Mouse (Mus musculus) stomach, postnatal 0 days (tissue): ENCODE data around the gene 5031439G07Rik. TPM values are rescaled to one million over a fixed set of nuclear protein-coding genes. Genes with fewer than 3 reads are reported as not detected.

ENCODE experiments used
- ATAC-seq: fragments of 200-750 bp; cut with Nextera tagmentation; 2 replicates; pipeline ENCODE4 v1.8.0; 2017; ENCODE audit not compliant: low FRiP score, low TSS enrichment
- DNase-seq: peaks from one replicate; pipeline ENCODE4 v3.0.0-alpha.2; 2016; ENCODE audit warnings: low spot score
- H3K27ac ChIP-seq: fragments of 300-500 bp; sonication (generic); replicated peaks from 2 replicates; pipeline ENCODE4 v1.5.1; 2014; ENCODE audit warnings: mild to moderate bottlenecking, control low read depth
- H3K27me3 ChIP-seq: fragments of 300-500 bp; sonication (generic); 2 replicates; pipeline ENCODE4 v1.6.1; 2014; ENCODE audit warnings: low read length; ENCODE audit not compliant: control insufficient read depth, insufficient read depth
- H3K36me3 ChIP-seq: fragments of 300-500 bp; sonication (generic); 2 replicates; pipeline ENCODE4 v1.6.1; 2014; ENCODE audit warnings: low read length, mixed read lengths; ENCODE audit not compliant: control insufficient read depth, insufficient read depth
- H3K4me1 ChIP-seq: fragments of 300-500 bp; sonication (generic); replicated peaks from 2 replicates; pipeline ENCODE4 v1.6.1; 2014; ENCODE audit warnings: antibody characterized with exemption; ENCODE audit not compliant: control insufficient read depth, insufficient read depth
- H3K4me2 ChIP-seq: fragments of 300-500 bp; sonication (generic); replicated peaks from 2 replicates; pipeline ENCODE4 v1.6.1; 2014; ENCODE audit warnings: low read depth, mild to moderate bottlenecking, control low read depth, moderate library complexity
- H3K4me3 ChIP-seq: fragments of 300-500 bp; sonication (generic); 2 replicates; pipeline ENCODE4 v1.5.1; 2014; ENCODE audit warnings: low read depth, low read length, control low read depth
- H3K9ac ChIP-seq: fragments of 300-500 bp; sonication (generic); 2 replicates; pipeline ENCODE4 v1.6.1; 2014; ENCODE audit warnings: mild to moderate bottlenecking, low read length, control low read depth, mixed read lengths
- H3K9me3 ChIP-seq: fragments of 300-500 bp; sonication (generic); 2 replicates; pipeline ENCODE4 v1.6.1; 2016; ENCODE audit warnings: low read length; ENCODE audit not compliant: control insufficient read depth
- CTCF ChIP-seq: IDR thresholded peaks from 2 replicates; pipeline ENCODE4 v1.5.1; 2016; ENCODE audit warnings: antibody characterized with exemption, low read depth, mild to moderate bottlenecking, moderate library complexity
- EP300 ChIP-seq: optimal IDR thresholded peaks from 2 replicates; pipeline ENCODE3; 2016; ENCODE audit warnings: antibody characterized with exemption
- WGBS: fragments of 180-500 bp; shearing (Covaris S2); extraction: QIAGEN DNeasy Blood & Tissue Kit; methylation state at CpG from one replicate; pipeline ENCODE4 v1.1.7; 2014; 5-methylcytosine and 5-hydroxymethylcytosine counted together
- polyA plus RNA-seq: library from polyadenylated mRNA; unstranded; fragments of >200 nt; fragmentation: Nextera tagmentation; extraction: Ambion mirVana; gene quantifications from 2 replicates; pipeline ENCODE4 v1.2.1, GENCODE M21; 2015

The 5031439G07Rik gene
- polyA plus RNA-seq, 1 experiment from 2014 or later: 6.6 TPM

- peak; percentile 74 for ATAC-seq
- H3K4me3 ChIP-seq: no peak overlapping the region
- no peak for DNase-seq
- no peak for TF ChIP-seq CTCF
- no peak for TF ChIP-seq EP300
- no peak overlapping the region for H3K27ac ChIP-seq
- no peaks in the 10 kb centered on the region for H3K9me3 ChIP-seq
- H3K4me2 ChIP-seq: no peak overlapping the region
- H3K4me1 ChIP-seq: no peaks in the 10 kb centered on the region
- no peak overlapping the region for H3K9ac ChIP-seq
- peaks cover 52% of the 10 kb centered on the region for H3K36me3 ChIP-seq
- WGBS: 35% methylated on average over 5 of the region's 5 CpGs
- no peaks in the 10 kb centered on the region for H3K27me3 ChIP-seq
These were observed 56.0 kb downstream of the 5031439G07Rik start for GRCm38 (mm10) chr15:84932351-84932750.

GRCm38 (mm10) chr15:84925495-84926018, 62.8 kb downstream of the 5031439G07Rik start:
- no peaks in the 10 kb centered on the region for H3K27me3 ChIP-seq
- H3K9ac ChIP-seq: no peak overlapping the region
- H3K4me1 ChIP-seq: no peaks in the 10 kb centered on the region
- H3K36me3 ChIP-seq: peaks cover 20% of the 10 kb centered on the region
- H3K4me2 ChIP-seq: 0 out of 2 replicates have a peak overlapping the region, but pooled peaks have one; percentile 75
- ATAC-seq (no peak), DNase-seq (no peak)
- H3K27ac ChIP-seq: no peak overlapping the region
- H3K4me3 ChIP-seq: no peak overlapping the region
- no peaks in the 10 kb centered on the region for H3K9me3 ChIP-seq
- 78% methylated on average over 1 of the region's 1 CpGs for WGBS
- TF ChIP-seq CTCF: peak; percentile 65
- TF ChIP-seq EP300: no peak

- peak; percentile 83 for TF ChIP-seq CTCF
- TF ChIP-seq EP300: no peak
- H3K36me3 ChIP-seq: peaks cover 15% of the 10 kb centered on the region
- no peak overlapping the region for H3K27ac ChIP-seq
- peak overlapping the region; percentile 90 for H3K4me3 ChIP-seq
- no peaks in the 10 kb centered on the region for H3K9me3 ChIP-seq
- H3K9ac ChIP-seq: 0 out of 2 replicates have a peak overlapping the region, but pooled peaks have one; percentile 94
- no peaks in the 10 kb centered on the region for H3K27me3 ChIP-seq
- DNase-seq (no peak), ATAC-seq (no peak)
- no peaks in the 10 kb centered on the region for H3K4me1 ChIP-seq
- WGBS: 7% methylated on average over 9 of the region's 9 CpGs
- H3K4me2 ChIP-seq: peak overlapping the region; percentile 75
These were observed 63.5 kb downstream of the 5031439G07Rik start for GRCm38 (mm10) chr15:84924781-84925315.

GRCm38 (mm10) chr15:84923508-84924181, 64.7 kb downstream of the 5031439G07Rik start:
- Histone ChIP-seq H3K27me3 (no peaks in the 10 kb centered on the region), H3K4me1 (no peaks in the 10 kb centered on the region), H3K9ac (peak overlapping the region; percentile 94), H3K9me3 (no peaks in the 10 kb centered on the region), H3K36me3 (peaks cover 5% of the 10 kb centered on the region), H3K4me2 (peak overlapping the region; percentile 75), H3K27ac (peak overlapping the region; percentile 98), H3K4me3 (peak overlapping the region; percentile 90)
- WGBS: under 1% methylated on average over 57 of the region's 68 CpGs
- no peak for TF ChIP-seq CTCF
- no peak for TF ChIP-seq EP300
- ATAC-seq (peak; percentile 84), DNase-seq (peak; percentile 83)

- Histone ChIP-seq H3K4me3 (peak within 1 kb of the TSS; percentile 90), H3K27ac (peak within 1 kb of the TSS; percentile 98), H3K4me2 (peak within 1 kb of the TSS; percentile 77), H3K4me1 (no peaks in the 10 kb centered on the region), H3K36me3 (no peaks in the 10 kb centered on the region), H3K27me3 (no peaks in the 10 kb centered on the region), H3K9ac (peak within 1 kb of the TSS; percentile 94), H3K9me3 (no peaks in the 10 kb centered on the region)
- 0 out of 2 replicates have a peak, but pooled peaks have one; percentile 1 for TF ChIP-seq CTCF
- TF ChIP-seq EP300: no peak
- DNase-seq: peak; percentile 100
- WGBS: under 1% methylated on average over 51 of the region's 60 CpGs
- peak; percentile 95 for ATAC-seq
These were observed 65.4 kb downstream of the 5031439G07Rik start, which contains the start of gene Nup50 for GRCm38 (mm10) chr15:84922884-84923507. Gene Nup50 (plus strand): TSS chr15:84923411.
